Mouse (Mus musculus): ENCODE measurements around the gene Gm11549. TPM values are rescaled to one million over a fixed set of nuclear protein-coding genes. Genes with fewer than 3 reads are reported as not detected.

Gene Gm11549
- polyA plus RNA-seq, 1 experiment from 2014 or later = 0.21 TPM

DNA sequence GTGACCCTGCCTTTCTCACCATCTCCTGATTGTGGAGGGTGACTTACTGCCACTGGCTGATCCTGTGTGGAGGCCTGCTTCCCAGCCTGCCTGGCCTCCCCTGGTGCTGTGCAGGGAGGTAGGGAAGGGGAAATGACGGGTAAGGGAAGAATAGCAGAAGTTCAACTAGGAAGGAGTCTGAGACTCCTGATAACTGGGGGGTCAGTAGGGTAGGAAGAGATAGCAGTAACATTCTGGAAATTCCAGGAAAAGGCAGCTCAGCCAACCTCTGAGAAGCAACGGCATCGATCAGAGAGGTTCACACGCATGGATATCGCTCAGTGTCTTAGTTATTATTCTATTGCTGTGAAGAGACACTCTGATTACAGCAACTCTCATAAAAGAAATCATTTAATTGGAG is 30.1 kb downstream of the Gm11549 start:
- Histone ChIP-seq H3K4me1 (ENCODE audit: control insufficient read depth, insufficient read depth, low read length) (no peaks in the 10 kb centered on the region), H3K27me3 (ENCODE audit: control insufficient read depth, insufficient read depth, low read length) (no peaks in the 10 kb centered on the region), H3K4me2 (ENCODE audit: low read length) (no peak overlapping the region), H3K36me3 (ENCODE audit: control insufficient read depth, insufficient read depth, low read length) (no peaks in the 10 kb centered on the region), H3K4me3 (replicated peaks; ENCODE audit: low read depth, low read length) (no peak overlapping the region), H3K9me3 (ENCODE audit: control insufficient read depth, low read length) (no peaks in the 10 kb centered on the region), H3K27ac (replicated peaks; ENCODE audit: low read depth, low read length) (no peak overlapping the region), H3K9ac (replicated peaks; ENCODE audit: low read length) (no peak overlapping the region)
- DNase-seq (no peak), ATAC-seq (ENCODE audit: low FRiP score, low TSS enrichment) (no peak)
- WGBS = 94% methylated on average over 5 of the region's 5 CpGs

DNA sequence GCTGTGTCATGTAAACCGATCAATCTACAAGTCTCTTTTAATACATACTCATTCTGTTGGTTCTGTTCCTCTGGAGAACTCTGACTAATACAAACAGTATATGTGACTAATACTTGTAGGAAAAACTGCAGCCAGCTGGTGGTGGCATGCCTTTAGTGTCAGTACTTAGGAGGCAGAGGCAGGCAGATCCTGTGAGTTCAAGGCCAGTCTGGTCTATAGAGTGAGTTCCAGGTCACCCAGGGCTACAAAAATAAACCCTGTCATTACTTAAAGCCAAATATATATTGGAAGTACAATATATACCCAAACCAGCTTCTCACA is 32.1 kb downstream of the Gm11549 start:
- ATAC-seq (ENCODE audit: low FRiP score, low TSS enrichment) (no peak), DNase-seq (no peak)
- Histone ChIP-seq H3K9ac (replicated peaks; ENCODE audit: low read length) (no peak overlapping the region), H3K4me1 (ENCODE audit: control insufficient read depth, insufficient read depth, low read length) (no peaks in the 10 kb centered on the region), H3K36me3 (ENCODE audit: control insufficient read depth, insufficient read depth, low read length) (no peaks in the 10 kb centered on the region), H3K27ac (replicated peaks; ENCODE audit: low read depth, low read length) (no peak overlapping the region), H3K4me2 (ENCODE audit: low read length) (no peak overlapping the region), H3K27me3 (ENCODE audit: control insufficient read depth, insufficient read depth, low read length) (no peaks in the 10 kb centered on the region), H3K9me3 (ENCODE audit: control insufficient read depth, low read length) (no peaks in the 10 kb centered on the region), H3K4me3 (replicated peaks; ENCODE audit: low read depth, low read length) (no peak overlapping the region)
- 96% methylated on average over 1 of the region's 1 CpGs for WGBS

DNA sequence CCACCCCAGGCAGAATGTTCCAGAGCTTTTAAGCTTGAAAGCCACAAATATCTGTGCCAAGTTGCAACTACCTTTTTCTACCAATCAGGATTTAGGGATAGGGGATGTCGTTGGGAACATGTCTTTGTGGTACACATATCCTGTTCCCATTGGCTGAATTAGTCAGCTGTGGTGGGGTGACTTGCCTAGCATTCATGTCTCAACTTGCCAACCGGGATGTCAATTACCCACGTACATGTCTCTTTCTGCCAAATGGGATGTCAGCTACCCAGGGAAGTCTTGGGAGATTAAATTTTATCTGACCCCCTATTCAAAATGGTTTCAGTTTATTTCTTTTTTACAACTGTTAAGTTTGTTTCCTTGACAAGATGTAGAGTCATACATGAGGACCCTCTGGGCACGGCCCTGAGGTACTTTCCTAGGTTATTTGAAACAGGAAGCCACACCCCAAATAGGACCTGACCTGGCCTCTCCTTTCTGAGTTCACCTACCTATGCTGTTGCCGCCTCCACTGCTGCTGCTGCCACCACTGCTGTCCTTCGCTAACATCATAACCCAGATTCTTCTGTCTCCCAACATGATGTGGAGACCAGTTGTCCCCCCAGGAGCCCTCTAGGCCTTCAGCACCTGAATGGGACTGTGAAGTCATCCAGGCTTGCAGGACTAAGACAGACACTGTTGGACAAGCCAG is 32.6 kb downstream of the Gm11549 start:
- DNase-seq (no peak), ATAC-seq (ENCODE audit: low FRiP score, low TSS enrichment) (no peak)
- no peaks in the 10 kb centered on the region for H3K4me1 ChIP-seq (ENCODE audit: control insufficient read depth, insufficient read depth, low read length)
- H3K9me3 ChIP-seq (ENCODE audit: control insufficient read depth, low read length) = no peaks in the 10 kb centered on the region
- H3K36me3 ChIP-seq (ENCODE audit: control insufficient read depth, insufficient read depth, low read length) = no peaks in the 10 kb centered on the region
- H3K9ac ChIP-seq (replicated peaks; ENCODE audit: low read length) = no peak overlapping the region
- no peaks in the 10 kb centered on the region for H3K27me3 ChIP-seq (ENCODE audit: control insufficient read depth, insufficient read depth, low read length)
- WGBS = 92% methylated on average over 6 of the region's 6 CpGs
- no peak overlapping the region for H3K27ac ChIP-seq (replicated peaks; ENCODE audit: low read depth, low read length)
- no peak overlapping the region for H3K4me2 ChIP-seq (ENCODE audit: low read length)
- H3K4me3 ChIP-seq (replicated peaks; ENCODE audit: low read depth, low read length) = no peak overlapping the region

DNA sequence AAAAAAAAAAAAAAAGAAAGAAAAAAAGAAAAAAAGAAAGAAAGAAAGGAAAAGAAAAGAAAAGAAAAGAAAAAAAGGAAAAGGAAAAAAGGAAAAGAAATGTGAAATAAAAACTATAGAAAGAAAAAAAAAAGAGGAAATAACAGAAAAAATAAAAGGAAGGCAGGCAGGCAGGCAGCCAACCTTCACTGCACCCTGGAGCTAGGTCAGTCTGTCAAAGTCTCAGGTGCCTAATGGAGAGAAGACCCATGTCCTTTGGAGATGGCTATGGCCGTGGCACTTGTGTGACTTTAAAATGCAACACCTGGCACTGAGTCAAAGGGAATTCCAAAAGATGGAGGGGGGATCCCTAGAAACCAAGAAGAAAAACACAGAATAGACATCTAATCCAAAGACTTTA is 33.2 kb downstream of the Gm11549 start:
- Histone ChIP-seq H3K9me3 (ENCODE audit: control insufficient read depth, low read length) (no peaks in the 10 kb centered on the region), H3K4me2 (ENCODE audit: low read length) (no peak overlapping the region), H3K4me1 (ENCODE audit: control insufficient read depth, insufficient read depth, low read length) (no peaks in the 10 kb centered on the region), H3K4me3 (replicated peaks; ENCODE audit: low read depth, low read length) (no peak overlapping the region), H3K9ac (replicated peaks; ENCODE audit: low read length) (no peak overlapping the region), H3K27ac (replicated peaks; ENCODE audit: low read depth, low read length) (no peak overlapping the region), H3K36me3 (ENCODE audit: control insufficient read depth, insufficient read depth, low read length) (no peaks in the 10 kb centered on the region), H3K27me3 (ENCODE audit: control insufficient read depth, insufficient read depth, low read length) (no peaks in the 10 kb centered on the region)
- 64% methylated on average over 1 of the region's 1 CpGs for WGBS
- no peak for DNase-seq
- ATAC-seq (ENCODE audit: low FRiP score, low TSS enrichment) = no peak

DNA sequence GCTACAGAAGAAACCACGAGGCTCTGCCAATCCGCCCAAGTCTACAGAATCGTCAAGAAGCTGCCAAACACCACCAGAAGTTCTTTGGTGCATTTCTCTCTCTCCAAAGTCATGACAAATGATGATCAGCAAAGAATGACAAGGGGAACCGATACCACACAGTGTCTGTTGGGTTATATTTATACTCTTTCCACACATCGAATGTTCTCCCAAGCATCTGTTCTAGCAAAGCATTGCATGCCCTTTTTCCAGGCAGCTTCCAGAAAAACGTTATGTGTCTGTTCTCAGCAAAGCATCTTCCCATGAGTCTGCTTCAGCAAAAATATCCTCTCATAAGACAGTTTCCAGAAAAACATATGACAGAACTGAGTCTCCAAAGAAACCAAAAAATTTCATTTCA is 34.7 kb downstream of the Gm11549 start:
- ATAC-seq (ENCODE audit: low FRiP score, low TSS enrichment) = no peak
- 92% methylated on average over 6 of the region's 6 CpGs for WGBS
- H3K27ac ChIP-seq (replicated peaks; ENCODE audit: low read depth, low read length) = no peak overlapping the region

DNA sequence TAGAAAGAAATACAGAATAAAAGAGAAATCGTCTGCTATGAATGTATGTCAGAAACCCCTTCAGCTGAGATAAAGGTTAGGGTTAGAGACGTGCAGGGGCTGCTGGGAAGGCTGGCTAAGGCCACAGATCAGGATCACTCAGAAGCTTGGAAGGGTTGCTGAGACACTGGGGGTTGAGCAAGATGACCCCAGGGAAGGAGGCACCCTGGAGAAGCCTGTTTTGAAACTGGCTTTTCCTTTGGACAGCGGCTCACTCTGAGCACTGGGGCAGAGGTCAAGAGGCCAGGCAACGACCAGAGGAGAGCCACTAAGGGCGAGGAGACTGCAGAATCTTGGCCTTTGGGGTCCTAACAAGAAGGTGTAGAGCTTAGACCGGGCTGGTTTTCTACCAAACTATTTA is 35.4 kb downstream of the Gm11549 start:
- WGBS = 58% methylated on average over 6 of the region's 6 CpGs
- DNase-seq = no peak
- H3K9ac ChIP-seq (replicated peaks; ENCODE audit: low read length) = no peak overlapping the region

More for the DNA sequence above, 34.7 kb downstream of the Gm11549 start:
- no peak for DNase-seq
- Histone ChIP-seq H3K9ac (replicated peaks; ENCODE audit: low read length) (no peak overlapping the region), H3K36me3 (ENCODE audit: control insufficient read depth, insufficient read depth, low read length) (no peaks in the 10 kb centered on the region), H3K4me3 (replicated peaks; ENCODE audit: low read depth, low read length) (no peak overlapping the region), H3K9me3 (ENCODE audit: control insufficient read depth, low read length) (no peaks in the 10 kb centered on the region), H3K4me1 (ENCODE audit: control insufficient read depth, insufficient read depth, low read length) (peaks cover 2% of the 10 kb centered on the region), H3K4me2 (ENCODE audit: low read length) (no peak overlapping the region), H3K27me3 (ENCODE audit: control insufficient read depth, insufficient read depth, low read length) (no peaks in the 10 kb centered on the region)

DNA sequence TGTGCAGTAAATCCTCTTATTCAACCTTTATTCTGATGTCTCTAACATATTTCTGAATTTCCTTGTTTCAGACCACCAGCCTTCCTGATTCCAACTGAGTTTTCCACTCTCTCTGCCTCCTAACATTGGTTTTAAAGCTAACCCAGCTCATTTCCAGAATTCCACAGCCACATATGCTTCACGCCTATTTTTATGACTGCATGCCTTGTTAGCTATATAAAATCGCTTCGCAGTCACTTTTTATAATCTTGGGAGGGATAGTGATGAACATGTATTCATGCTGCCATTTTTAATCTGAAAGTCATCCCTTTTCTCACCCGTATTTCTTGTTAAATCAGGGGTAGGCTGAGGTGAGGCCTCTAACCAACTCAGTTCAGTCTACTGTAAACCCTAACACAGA is 37.3 kb downstream of the Gm11549 start:
- H3K4me3 ChIP-seq (replicated peaks; ENCODE audit: low read depth, low read length) = no peak overlapping the region
- H3K4me2 ChIP-seq (ENCODE audit: low read length) = no peak overlapping the region
- no peaks in the 10 kb centered on the region for H3K36me3 ChIP-seq (ENCODE audit: control insufficient read depth, insufficient read depth, low read length)
- 93% methylated on average over 4 of the region's 4 CpGs for WGBS
- H3K27me3 ChIP-seq (ENCODE audit: control insufficient read depth, insufficient read depth, low read length) = no peaks in the 10 kb centered on the region
- ATAC-seq (ENCODE audit: low FRiP score, low TSS enrichment) = no peak
- H3K9ac ChIP-seq (replicated peaks; ENCODE audit: low read length) = no peak overlapping the region
- H3K9me3 ChIP-seq (ENCODE audit: control insufficient read depth, low read length) = no peaks in the 10 kb centered on the region
- DNase-seq = no peak
- H3K27ac ChIP-seq (replicated peaks; ENCODE audit: low read depth, low read length) = no peak overlapping the region
- peaks cover 7% of the 10 kb centered on the region for H3K4me1 ChIP-seq (ENCODE audit: control insufficient read depth, insufficient read depth, low read length)

More for the DNA sequence above, 35.4 kb downstream of the Gm11549 start:
- Histone ChIP-seq H3K4me2 (ENCODE audit: low read length) (no peak overlapping the region), H3K9me3 (ENCODE audit: control insufficient read depth, low read length) (no peaks in the 10 kb centered on the region), H3K27ac (replicated peaks; ENCODE audit: low read depth, low read length) (no peak overlapping the region), H3K27me3 (ENCODE audit: control insufficient read depth, insufficient read depth, low read length) (no peaks in the 10 kb centered on the region), H3K4me1 (ENCODE audit: control insufficient read depth, insufficient read depth, low read length) (peaks cover 7% of the 10 kb centered on the region), H3K36me3 (ENCODE audit: control insufficient read depth, insufficient read depth, low read length) (no peaks in the 10 kb centered on the region), H3K4me3 (replicated peaks; ENCODE audit: low read depth, low read length) (no peak overlapping the region)
- no peak for ATAC-seq (ENCODE audit: low FRiP score, low TSS enrichment)

DNA sequence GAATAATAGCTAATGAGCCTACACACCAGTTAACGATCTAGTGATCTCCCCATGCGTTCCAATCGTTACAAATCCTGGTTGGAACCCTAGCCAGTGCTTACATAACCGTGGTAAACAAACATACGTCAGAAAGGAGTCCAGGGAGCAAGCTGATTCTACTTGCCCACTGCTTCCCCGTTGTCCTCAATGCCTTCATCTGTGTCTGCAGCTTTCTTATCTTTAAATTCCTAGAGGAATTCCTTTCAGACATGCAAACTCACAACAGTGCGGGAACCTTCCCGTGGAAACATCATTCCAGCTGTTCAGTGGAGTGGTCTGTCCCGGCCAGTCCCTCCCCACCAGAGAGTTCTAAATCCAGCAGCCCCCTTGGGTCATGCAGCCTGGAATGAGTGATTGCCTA is 38.7 kb downstream of the Gm11549 start:
- Histone ChIP-seq H3K4me2 (ENCODE audit: low read length) (no peak overlapping the region), H3K36me3 (ENCODE audit: control insufficient read depth, insufficient read depth, low read length) (no peaks in the 10 kb centered on the region), H3K27ac (replicated peaks; ENCODE audit: low read depth, low read length) (no peak overlapping the region), H3K9ac (replicated peaks; ENCODE audit: low read length) (no peak overlapping the region), H3K4me3 (replicated peaks; ENCODE audit: low read depth, low read length) (no peak overlapping the region), H3K4me1 (ENCODE audit: control insufficient read depth, insufficient read depth, low read length) (peaks cover 7% of the 10 kb centered on the region), H3K9me3 (ENCODE audit: control insufficient read depth, low read length) (no peaks in the 10 kb centered on the region), H3K27me3 (ENCODE audit: control insufficient read depth, insufficient read depth, low read length) (no peaks in the 10 kb centered on the region)
- ATAC-seq (ENCODE audit: low FRiP score, low TSS enrichment) = no peak
- 54% methylated on average over 9 of the region's 9 CpGs for WGBS
- DNase-seq = no peak

DNA sequence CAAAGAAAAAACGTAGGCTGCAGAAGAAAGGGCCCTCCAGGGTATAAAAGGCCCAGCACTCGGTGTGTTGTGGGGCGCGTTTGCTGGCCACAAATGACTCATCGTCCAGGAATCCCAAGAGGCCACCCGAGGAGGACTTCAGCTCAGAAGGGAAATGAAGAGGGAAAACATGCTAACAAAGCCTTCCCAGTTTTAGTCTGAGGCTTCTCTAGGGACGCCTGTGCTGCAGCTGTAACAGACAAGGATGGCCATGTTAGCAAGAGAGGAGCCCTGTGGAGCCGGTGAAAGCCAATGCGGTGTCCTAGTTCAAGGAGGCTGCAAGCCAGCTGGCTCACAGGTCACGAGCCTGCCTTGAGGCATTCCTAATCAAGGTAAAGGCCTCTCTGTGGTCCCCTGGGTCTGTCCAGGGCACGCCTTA is 39.8 kb downstream of the Gm11549 start:
- WGBS = 6% methylated on average over 11 of the region's 11 CpGs

More for the DNA sequence above, 39.8 kb downstream of the Gm11549 start:
- peaks cover 7% of the 10 kb centered on the region for H3K4me1 ChIP-seq (ENCODE audit: control insufficient read depth, insufficient read depth, low read length)
- ATAC-seq (ENCODE audit: low FRiP score, low TSS enrichment) (peak; percentile 53; the same call in 1 of the 2 replicates), DNase-seq (peak; percentile 68)
- H3K36me3 ChIP-seq (ENCODE audit: control insufficient read depth, insufficient read depth, low read length) = no peaks in the 10 kb centered on the region
- no peak overlapping the region for H3K4me3 ChIP-seq (replicated peaks; ENCODE audit: low read depth, low read length)
- peak overlapping the region; percentile 12; the same call in 1 of the 2 replicates for H3K4me2 ChIP-seq (ENCODE audit: low read length)
- no peaks in the 10 kb centered on the region for H3K9me3 ChIP-seq (ENCODE audit: control insufficient read depth, low read length)
- no peak overlapping the region for H3K9ac ChIP-seq (replicated peaks; ENCODE audit: low read length)
- H3K27ac ChIP-seq (replicated peaks; ENCODE audit: low read depth, low read length) = peak overlapping the region; percentile 45
- H3K27me3 ChIP-seq (ENCODE audit: control insufficient read depth, insufficient read depth, low read length) = no peaks in the 10 kb centered on the region

Data from midbrain, embryonic 14.5 days (tissue).